Mouse (Mus musculus): ENCODE results near the gene Nell1.

DNA sequence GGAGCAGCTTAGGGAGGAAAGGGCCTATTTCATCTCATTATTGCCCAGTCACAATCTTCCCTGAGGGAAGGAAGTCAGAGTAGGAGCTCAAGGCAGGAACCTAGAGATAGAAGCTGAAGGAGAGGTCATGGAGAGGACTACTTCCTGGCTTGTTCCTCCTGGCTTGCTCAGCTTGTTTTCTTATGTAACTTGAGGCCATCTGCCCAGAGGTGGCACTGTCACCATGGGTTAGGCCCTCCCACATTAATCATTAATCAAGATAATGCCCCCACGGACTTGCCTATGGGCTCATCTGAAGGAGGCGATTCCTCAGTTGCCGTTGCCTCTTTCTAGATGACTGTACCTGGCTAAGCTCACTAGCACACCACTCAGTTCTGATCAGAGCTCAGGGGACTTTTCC lies 17.5 kb upstream of the Nell1 start:
- TF ChIP-seq CTCF (IDR thresholded peaks at IDR 0.05; ENCODE audit: borderline replicate concordance, insufficient read depth, low read length) (no peak), POLR2A (IDR thresholded peaks at IDR 0.05; ENCODE audit: low read depth, low read length) (no peak)
